Mouse (Mus musculus) midbrain, embryonic 15.5 days (tissue): Measurements from ENCODE around the gene Myo5a. TPM values are rescaled to one million over a fixed set of nuclear protein-coding genes. Genes with fewer than 3 reads are reported as not detected.

Experiments used
- ATAC-seq: fragments of 200-750 bp; cut with Nextera tagmentation; replicated peaks from 2 replicates; pipeline ENCODE4 v1.8.0; 2017; ENCODE audit warnings: moderate TSS enrichment
- H3K27ac ChIP-seq: fragments of 300-500 bp; sonication (generic); 2 replicates; pipeline ENCODE4 v1.5.1; 2015; ENCODE audit warnings: mild to moderate bottlenecking, inconsistent platforms
- H3K27me3 ChIP-seq: fragments of 300-500 bp; sonication (generic); replicated peaks from 2 replicates; pipeline ENCODE4 v1.6.1; 2015; ENCODE audit warnings: inconsistent platforms
- H3K36me3 ChIP-seq: fragments of 300-500 bp; sonication (generic); replicated peaks from 2 replicates; pipeline ENCODE4 v1.6.1; 2015; ENCODE audit warnings: inconsistent platforms
- H3K4me1 ChIP-seq: fragments of 300-500 bp; sonication (generic); 2 replicates; pipeline ENCODE4 v1.6.1; 2015; ENCODE audit warnings: inconsistent platforms
- H3K4me2 ChIP-seq: fragments of 300-500 bp; sonication (generic); 2 replicates; pipeline ENCODE4 v1.6.1; 2015; ENCODE audit warnings: inconsistent platforms, mild to moderate bottlenecking, moderate library complexity
- H3K4me3 ChIP-seq: fragments of 300-500 bp; sonication (generic); 2 replicates; pipeline ENCODE4 v1.5.1; 2015; ENCODE audit warnings: mild to moderate bottlenecking, inconsistent platforms
- H3K9ac ChIP-seq: fragments of 300-500 bp; sonication (generic); 2 replicates; pipeline ENCODE4 v1.6.1; 2015; ENCODE audit warnings: mild to moderate bottlenecking, inconsistent platforms
- H3K9me3 ChIP-seq: fragments of 300-500 bp; sonication (generic); 2 replicates; pipeline ENCODE4 v1.6.1; 2016; ENCODE audit warnings: inconsistent platforms
- WGBS: fragments of 180-500 bp; shearing (Covaris S2); methylation state at CpG from one replicate; pipeline ENCODE4 v1.1.7; 2015; ENCODE audit warnings: mixed read lengths; 5-methylcytosine and 5-hydroxymethylcytosine counted together
- polyA plus RNA-seq: library from polyadenylated mRNA; unstranded; fragments of >200 nt; fragmentation: Nextera tagmentation; extraction: Ambion mirVana; gene quantifications from 2 replicates; pipeline ENCODE4 v1.2.1, GENCODE M21; 2015

Myo5a gene
- polyA plus RNA-seq, 1 experiment from 2014 or later: 37.0 TPM

- no peaks in the 10 kb centered on the region for H3K4me1 ChIP-seq
- no peaks in the 10 kb centered on the region for H3K9me3 ChIP-seq
- no peak overlapping the region for H3K4me3 ChIP-seq
- 30% methylated on average over 5 of the region's 5 CpGs for WGBS
- H3K9ac ChIP-seq: no peak overlapping the region
- ATAC-seq: no peak
- H3K27me3 ChIP-seq: no peaks in the 10 kb centered on the region
- H3K27ac ChIP-seq: no peak overlapping the region
- H3K4me2 ChIP-seq: no peak overlapping the region
- peaks cover 32% of the 10 kb centered on the region; the same call in 1 of the 2 replicates for H3K36me3 ChIP-seq
Measured at GRCm38 (mm10) chr9:75146911-75147310, 76.1 kb downstream of the Myo5a start.

- Histone ChIP-seq H3K9ac (no peak overlapping the region), H3K27me3 (no peaks in the 10 kb centered on the region), H3K4me2 (no peak overlapping the region), H3K27ac (no peak overlapping the region), H3K4me3 (no peak overlapping the region), H3K36me3 (peaks cover 18% of the 10 kb centered on the region), H3K9me3 (no peaks in the 10 kb centered on the region), H3K4me1 (no peaks in the 10 kb centered on the region)
- ATAC-seq: no peak
- WGBS: 89% methylated on average over 6 of the region's 6 CpGs
Measured at GRCm38 (mm10) chr9:75160525-75160924, 89.7 kb downstream of the Myo5a start.

GRCm38 (mm10) chr9:75163650-75164049 is 92.8 kb downstream of the Myo5a start:
- no peak overlapping the region for H3K4me2 ChIP-seq
- no peaks in the 10 kb centered on the region for H3K4me1 ChIP-seq
- no peaks in the 10 kb centered on the region for H3K27me3 ChIP-seq
- H3K36me3 ChIP-seq: peaks cover 23% of the 10 kb centered on the region
- H3K9ac ChIP-seq: no peak overlapping the region
- H3K27ac ChIP-seq: no peak overlapping the region
- no peaks in the 10 kb centered on the region for H3K9me3 ChIP-seq
- no peak for ATAC-seq
- H3K4me3 ChIP-seq: no peak overlapping the region

- Histone ChIP-seq H3K4me2 (no peak overlapping the region), H3K9ac (no peak overlapping the region), H3K27ac (no peak overlapping the region), H3K36me3 (peaks cover 54% of the 10 kb centered on the region), H3K27me3 (no peaks in the 10 kb centered on the region), H3K9me3 (no peaks in the 10 kb centered on the region), H3K4me3 (no peak overlapping the region), H3K4me1 (no peaks in the 10 kb centered on the region)
- WGBS: 95% methylated on average over 3 of the region's 3 CpGs
- no peak for ATAC-seq
Measured at GRCm38 (mm10) chr9:75171721-75172120, 100.9 kb downstream of the Myo5a start.

GRCm38 (mm10) chr9:75187646-75188260 is 116.9 kb downstream of the Myo5a start:
- ATAC-seq: no peak
- 80% methylated on average over 3 of the region's 3 CpGs for WGBS
- Histone ChIP-seq H3K4me2 (no peak overlapping the region), H3K4me1 (no peaks in the 10 kb centered on the region), H3K27me3 (no peaks in the 10 kb centered on the region), H3K4me3 (no peak overlapping the region), H3K27ac (no peak overlapping the region), H3K36me3 (peaks cover 34% of the 10 kb centered on the region; the same call in 1 of the 2 replicates), H3K9me3 (no peaks in the 10 kb centered on the region), H3K9ac (no peak overlapping the region)

GRCm38 (mm10) chr9:75193858-75194257 is 123.0 kb downstream of the Myo5a start:
- Histone ChIP-seq H3K36me3 (peaks cover 21% of the 10 kb centered on the region), H3K9me3 (no peaks in the 10 kb centered on the region), H3K27ac (no peak overlapping the region), H3K9ac (no peak overlapping the region), H3K4me3 (no peak overlapping the region), H3K4me2 (no peak overlapping the region), H3K4me1 (no peaks in the 10 kb centered on the region), H3K27me3 (no peaks in the 10 kb centered on the region)
- no peak for ATAC-seq
- WGBS: 36% methylated on average over 4 of the region's 4 CpGs

GRCm38 (mm10) chr9:75196335-75196734 is 125.5 kb downstream of the Myo5a start:
- peaks cover 34% of the 10 kb centered on the region for H3K36me3 ChIP-seq
- no peak for ATAC-seq
- no peak overlapping the region for H3K27ac ChIP-seq
- no peak overlapping the region for H3K4me2 ChIP-seq
- no peak overlapping the region for H3K4me3 ChIP-seq
- H3K9ac ChIP-seq: no peak overlapping the region
- no peaks in the 10 kb centered on the region for H3K4me1 ChIP-seq
- no peaks in the 10 kb centered on the region for H3K9me3 ChIP-seq
- no peaks in the 10 kb centered on the region for H3K27me3 ChIP-seq
- WGBS: 71% methylated on average over 2 of the region's 2 CpGs

GRCm38 (mm10) chr9:75197297-75197696 is 126.5 kb downstream of the Myo5a start:
- no peak overlapping the region for H3K4me3 ChIP-seq
- no peaks in the 10 kb centered on the region for H3K4me1 ChIP-seq
- no peaks in the 10 kb centered on the region for H3K27me3 ChIP-seq
- H3K9ac ChIP-seq: no peak overlapping the region
- peak; percentile 76 for ATAC-seq
- no peaks in the 10 kb centered on the region for H3K9me3 ChIP-seq
- no peak overlapping the region for H3K27ac ChIP-seq
- WGBS: 36% methylated on average over 6 of the region's 6 CpGs
- no peak overlapping the region for H3K4me2 ChIP-seq
- H3K36me3 ChIP-seq: peaks cover 42% of the 10 kb centered on the region

GRCm38 (mm10) chr9:75201506-75201905 is 130.7 kb downstream of the Myo5a start:
- no peak for ATAC-seq
- H3K4me1 ChIP-seq: no peaks in the 10 kb centered on the region
- no peaks in the 10 kb centered on the region for H3K9me3 ChIP-seq
- H3K4me2 ChIP-seq: no peak overlapping the region
- no peak overlapping the region for H3K9ac ChIP-seq
- H3K4me3 ChIP-seq: no peak overlapping the region
- WGBS: 93% methylated on average over 1 of the region's 1 CpGs
- H3K27ac ChIP-seq: no peak overlapping the region
- H3K36me3 ChIP-seq: peaks cover 44% of the 10 kb centered on the region
- no peaks in the 10 kb centered on the region for H3K27me3 ChIP-seq

- H3K9ac ChIP-seq: no peak overlapping the region
- H3K4me3 ChIP-seq: no peak overlapping the region
- H3K27me3 ChIP-seq: no peaks in the 10 kb centered on the region
- no peaks in the 10 kb centered on the region for H3K9me3 ChIP-seq
- no peak overlapping the region for H3K4me2 ChIP-seq
- ATAC-seq: no peak
- H3K4me1 ChIP-seq: no peaks in the 10 kb centered on the region
- no peak overlapping the region for H3K27ac ChIP-seq
- peaks cover 44% of the 10 kb centered on the region for H3K36me3 ChIP-seq
- 90% methylated on average over 2 of the region's 2 CpGs for WGBS
Measured at GRCm38 (mm10) chr9:75202036-75202435, 131.2 kb downstream of the Myo5a start.

- Histone ChIP-seq H3K4me1 (no peaks in the 10 kb centered on the region), H3K4me2 (no peak overlapping the region), H3K9me3 (no peaks in the 10 kb centered on the region), H3K27me3 (no peaks in the 10 kb centered on the region), H3K9ac (no peak overlapping the region), H3K4me3 (no peak overlapping the region), H3K36me3 (peaks cover 43% of the 10 kb centered on the region), H3K27ac (no peak overlapping the region)
- WGBS: 100% methylated on average over 1 of the region's 1 CpGs
- no peak for ATAC-seq
Measured at GRCm38 (mm10) chr9:75209246-75209645, 138.4 kb downstream of the Myo5a start.

GRCm38 (mm10) chr9:75210269-75210668 is 139.5 kb downstream of the Myo5a start:
- Histone ChIP-seq H3K4me1 (no peaks in the 10 kb centered on the region), H3K27ac (no peak overlapping the region), H3K4me2 (no peak overlapping the region), H3K4me3 (no peak overlapping the region), H3K9me3 (no peaks in the 10 kb centered on the region), H3K27me3 (no peaks in the 10 kb centered on the region), H3K9ac (no peak overlapping the region), H3K36me3 (peaks cover 42% of the 10 kb centered on the region)
- no peak for ATAC-seq
- WGBS: 60% methylated on average over 2 of the region's 2 CpGs

- WGBS: 82% methylated on average over 11 of the region's 11 CpGs
- H3K27me3 ChIP-seq: no peaks in the 10 kb centered on the region
- no peak overlapping the region for H3K4me2 ChIP-seq
- H3K4me1 ChIP-seq: no peaks in the 10 kb centered on the region
- no peaks in the 10 kb centered on the region for H3K9me3 ChIP-seq
- peaks cover 54% of the 10 kb centered on the region for H3K36me3 ChIP-seq
- no peak overlapping the region for H3K4me3 ChIP-seq
- no peak overlapping the region for H3K9ac ChIP-seq
- no peak for ATAC-seq
- H3K27ac ChIP-seq: no peak overlapping the region
Measured at GRCm38 (mm10) chr9:75214743-75215413, 144.1 kb downstream of the Myo5a start.
